Mouse (Mus musculus): ENCODE data around the gene Neurl1b.

Gene Neurl1b

GRCm38 (mm10) chr17:26457506-26457905, 42.9 kb downstream of the Neurl1b start:
- DNase-seq = no peak

GRCm38 (mm10) chr17:26458049-26458448, 43.4 kb downstream of the Neurl1b start:
- no peak for DNase-seq

- DNase-seq = peak; percentile 77
Measured at GRCm38 (mm10) chr17:26462634-26463170, 48.1 kb downstream of the Neurl1b start.

GRCm38 (mm10) chr17:26463432-26463831, 48.8 kb downstream of the Neurl1b start:
- no peak for DNase-seq

- no peak for DNase-seq
Measured at GRCm38 (mm10) chr17:26463984-26464383, 49.4 kb downstream of the Neurl1b start.

GRCm38 (mm10) chr17:26464481-26464880, 49.9 kb downstream of the Neurl1b start:
- no peak for DNase-seq

- DNase-seq = no peak
Measured at GRCm38 (mm10) chr17:26464972-26465371, 50.3 kb downstream of the Neurl1b start.

GRCm38 (mm10) chr17:26466741-26467150, 52.1 kb downstream of the Neurl1b start:
- DNase-seq = peak; percentile 85

GRCm38 (mm10) chr17:26467619-26468018, 53.0 kb downstream of the Neurl1b start:
- DNase-seq = no peak

GRCm38 (mm10) chr17:26468102-26468894, 53.7 kb downstream of the Neurl1b start:
- no peak for DNase-seq

GRCm38 (mm10) chr17:26476871-26477270, 62.2 kb downstream of the Neurl1b start:
- peak; percentile 16 for DNase-seq

GRCm38 (mm10) chr17:26478672-26479071, 64.0 kb downstream of the Neurl1b start:
- no peak for DNase-seq

- DNase-seq = no peak
Measured at GRCm38 (mm10) chr17:26479619-26480018, 65.0 kb downstream of the Neurl1b start.

- no peak for DNase-seq
Measured at GRCm38 (mm10) chr17:26480956-26481355, 66.3 kb downstream of the Neurl1b start.

GRCm38 (mm10) chr17:26484626-26485421, 70.2 kb downstream of the Neurl1b start:
- no peak for DNase-seq

GRCm38 (mm10) chr17:26487266-26487665, 72.6 kb downstream of the Neurl1b start:
- DNase-seq = no peak

- DNase-seq = no peak
Measured at GRCm38 (mm10) chr17:26487917-26488316, 73.3 kb downstream of the Neurl1b start.

- no peak for DNase-seq
Measured at GRCm38 (mm10) chr17:26488711-26489403, 74.2 kb downstream of the Neurl1b start.

GRCm38 (mm10) chr17:26490072-26490471, 75.4 kb downstream of the Neurl1b start:
- no peak for DNase-seq

- no peak for DNase-seq
Measured at GRCm38 (mm10) chr17:26490910-26491309, 76.3 kb downstream of the Neurl1b start.

- DNase-seq = no peak
Measured at GRCm38 (mm10) chr17:26492246-26492645, 77.6 kb downstream of the Neurl1b start.

- no peak for DNase-seq
Measured at GRCm38 (mm10) chr17:26494642-26495468, 80.2 kb downstream of the Neurl1b start.
